Mouse (Mus musculus) kidney, adult 8-10 months (tissue): ENCODE results near the gene Pbp2.

Experiments
- DNase-seq, 2 experiments: peaks; one replicate each; pipeline ENCODE4 v3.0.0; 2022

The Pbp2 gene

DNA sequence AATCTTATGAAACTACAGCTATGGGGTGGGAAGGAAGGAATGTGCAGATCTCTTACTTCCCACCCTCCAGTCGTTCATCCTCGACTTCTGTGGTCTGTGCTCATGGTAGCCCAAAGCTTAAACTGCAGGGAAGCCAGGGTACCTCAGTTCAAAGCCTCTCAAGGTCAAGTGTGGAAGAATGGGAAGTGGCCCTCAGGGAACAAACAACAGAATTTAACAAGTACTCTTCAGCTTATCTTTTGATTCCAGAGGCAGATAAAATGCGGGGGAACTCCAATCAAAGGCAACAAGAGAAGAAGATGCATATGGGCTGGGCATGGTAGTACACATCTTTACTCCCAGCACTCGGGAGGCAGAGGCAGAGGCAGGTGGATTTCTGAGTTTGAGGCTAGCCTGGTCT is 9.7 kb downstream of the Pbp2 start:
- DNase-seq = no peak

DNA sequence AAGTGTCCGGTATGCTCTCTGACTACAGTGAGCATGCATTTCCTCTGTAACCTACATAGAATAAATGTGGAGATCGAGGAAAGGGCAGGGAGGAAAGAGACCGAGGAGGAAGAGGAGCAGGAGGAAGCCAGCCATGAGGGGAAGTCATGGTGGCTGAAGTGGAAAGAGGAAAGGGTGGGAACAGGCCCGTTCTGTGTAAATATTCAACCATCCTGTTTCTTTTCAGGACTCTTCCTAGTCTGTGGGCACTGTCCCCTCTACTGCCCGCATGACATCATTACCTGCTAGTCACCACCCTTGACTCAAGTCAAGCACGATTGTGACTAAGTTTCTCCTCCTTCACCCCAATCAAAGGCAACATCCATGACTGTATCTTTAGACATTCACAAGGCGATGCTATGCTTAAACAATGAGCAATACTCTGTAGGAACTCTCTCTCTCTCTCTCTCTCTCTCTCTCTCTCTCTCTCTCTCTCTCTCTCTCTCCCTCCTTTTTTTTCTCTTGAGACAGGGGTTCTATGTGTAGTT is 11.1 kb downstream of the Pbp2 start:
- no peak for DNase-seq

GRCm38 (mm10) chr6:135297570-135297969 is 12.6 kb downstream of the Pbp2 start:
- no peak for DNase-seq

- no peak for DNase-seq
Measured at GRCm38 (mm10) chr6:135296267-135296666, 13.9 kb downstream of the Pbp2 start.

- DNase-seq = peak; percentile 13 to 15
Measured at GRCm38 (mm10) chr6:135295082-135295861, 14.9 kb downstream of the Pbp2 start.

- DNase-seq = no peak
Measured at GRCm38 (mm10) chr6:135294150-135294549, 16.1 kb downstream of the Pbp2 start.

DNA sequence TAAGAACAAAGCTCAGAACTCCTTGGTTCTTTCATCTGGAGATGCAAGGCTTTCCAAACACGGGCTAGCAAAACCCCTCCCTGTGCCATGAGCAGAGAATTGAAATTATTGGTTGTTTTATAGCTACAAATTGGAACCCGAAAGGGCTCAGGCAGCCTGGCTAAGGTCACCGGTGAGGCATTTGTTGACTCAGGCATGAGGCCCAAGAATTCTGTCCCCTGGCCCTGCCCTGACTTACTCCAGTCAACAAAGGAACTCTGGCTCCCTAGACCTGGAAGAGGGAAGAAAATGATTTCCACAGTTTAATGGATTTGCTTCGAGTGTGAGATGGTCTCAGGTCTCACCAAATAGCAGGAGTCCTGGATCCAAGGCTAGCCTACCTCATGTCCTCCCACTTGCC is 17.8 kb downstream of the Pbp2 start:
- peak; percentile 11 to 26 for DNase-seq

GRCm38 (mm10) chr6:135279856-135280255 is 30.3 kb downstream of the Pbp2 start:
- no peak for DNase-seq

DNA sequence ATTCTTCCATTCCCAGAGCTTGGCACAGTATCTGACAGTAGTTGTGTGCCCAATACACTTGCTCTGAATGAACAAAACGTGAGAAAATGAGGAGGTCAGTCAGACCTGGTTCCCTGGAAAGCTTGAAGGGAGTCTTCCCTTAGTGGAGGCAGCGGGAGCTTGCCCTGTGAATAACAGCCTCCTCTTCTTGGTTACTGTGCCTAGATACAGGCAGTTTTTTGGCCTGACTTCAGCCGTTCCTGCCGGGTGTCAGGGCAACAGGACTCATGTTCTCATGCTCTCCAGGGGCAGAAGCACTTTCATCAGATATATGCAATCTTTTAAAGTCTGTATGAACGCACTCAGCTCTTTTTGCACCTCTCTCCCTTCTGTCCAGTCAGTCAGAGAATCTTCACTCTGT is 30.9 kb downstream of the Pbp2 start:
- no peak for DNase-seq

DNA sequence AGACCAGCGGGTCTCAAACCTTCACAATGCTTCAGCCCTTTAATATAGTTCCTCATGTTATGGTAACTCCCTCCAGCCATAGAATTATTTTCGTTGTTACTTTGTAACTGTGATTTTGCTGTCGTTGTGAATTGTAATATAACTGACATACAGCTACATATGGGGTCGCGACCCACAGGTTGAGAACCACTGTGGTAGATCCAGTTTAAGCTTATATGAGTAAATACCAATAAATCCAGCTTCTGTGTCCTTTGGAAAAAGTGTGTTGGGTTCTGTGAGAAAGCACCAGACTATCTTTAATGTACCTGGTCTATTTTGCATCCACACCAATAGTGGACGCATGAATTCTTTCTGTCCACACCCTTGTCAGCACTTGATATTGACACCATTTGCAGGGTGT is 31.9 kb downstream of the Pbp2 start:
- no peak for DNase-seq

DNA sequence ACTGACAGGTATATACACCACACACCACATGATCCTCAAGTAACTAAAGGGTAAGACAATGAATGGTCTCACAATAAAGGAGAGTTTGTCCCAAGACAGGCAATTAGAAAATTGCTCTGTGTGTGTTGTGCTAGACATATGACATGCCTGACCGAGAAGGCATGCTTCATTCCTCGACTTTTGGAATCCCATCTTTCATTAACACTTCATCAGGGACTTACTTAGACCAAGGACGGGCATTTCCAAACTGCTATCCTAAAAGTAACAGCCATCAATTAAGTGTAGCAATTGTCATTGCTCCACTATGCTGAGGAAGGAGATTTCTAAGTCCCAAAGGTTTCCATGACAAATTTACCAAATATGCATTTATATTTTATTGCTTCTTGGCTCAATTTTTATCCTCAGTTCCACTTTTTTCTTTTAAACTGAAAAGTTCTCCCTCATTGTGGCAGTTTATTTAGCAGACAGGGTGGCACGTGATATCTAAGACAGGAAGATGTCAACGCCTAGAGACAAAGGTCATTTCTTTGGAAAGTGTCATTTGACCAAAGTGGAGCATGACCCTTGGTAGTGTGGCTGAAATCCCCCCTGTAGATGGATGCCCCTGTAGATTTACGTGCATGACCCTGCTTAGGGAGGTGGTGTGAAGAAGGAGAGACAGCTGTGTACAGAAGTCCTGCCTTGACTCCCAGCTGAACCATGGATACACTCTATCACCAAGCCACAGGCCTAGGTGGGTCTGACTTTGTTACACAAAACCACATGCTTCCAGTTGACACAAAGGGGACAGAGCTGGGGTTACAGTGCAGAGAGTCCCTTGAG is 33.5 kb downstream of the Pbp2 start:
- DNase-seq = no peak

DNA sequence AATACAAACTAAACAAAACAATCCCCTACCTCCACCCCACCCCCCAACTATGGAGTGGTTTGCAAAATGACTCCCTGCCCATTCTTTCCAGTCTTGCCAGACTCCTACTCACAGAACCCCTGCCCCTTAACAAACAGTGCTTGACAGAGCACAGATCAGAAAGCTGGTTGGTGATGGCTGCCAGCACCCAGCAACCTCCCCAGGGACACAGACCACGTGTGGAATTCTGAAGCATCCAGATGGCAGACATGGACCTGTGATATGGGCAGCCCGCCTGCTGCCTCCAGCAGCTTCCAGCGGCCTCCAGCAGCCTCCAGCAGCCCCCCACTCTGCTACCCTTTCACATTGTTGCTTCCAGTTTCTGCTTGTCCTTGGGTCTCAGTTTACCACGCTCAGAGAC is 35.0 kb downstream of the Pbp2 start:
- DNase-seq = no peak

DNA sequence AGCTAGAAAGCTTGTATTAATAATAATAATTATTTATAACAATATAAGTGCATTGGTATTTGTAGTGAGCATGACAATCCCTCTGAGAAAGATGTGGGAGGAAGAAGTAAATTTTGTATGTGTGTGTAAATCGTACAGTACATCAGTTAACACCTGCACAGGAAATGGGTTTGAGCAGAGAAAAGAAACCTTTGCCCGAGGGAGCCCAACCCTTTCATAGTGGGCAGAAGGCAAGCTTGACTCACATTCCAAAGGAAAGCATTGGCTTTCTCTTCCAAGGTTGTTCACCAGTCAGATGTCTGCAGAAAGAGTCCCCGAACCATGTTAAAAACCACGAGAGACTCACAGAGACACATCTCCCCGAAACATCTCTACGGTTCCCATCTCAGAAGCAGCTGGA is 37.1 kb downstream of the Pbp2 start:
- no peak for DNase-seq

- no peak for DNase-seq
Measured at GRCm38 (mm10) chr6:135271761-135272160, 38.4 kb downstream of the Pbp2 start.

- no peak for DNase-seq
Measured at GRCm38 (mm10) chr6:135269626-135270025, 40.6 kb downstream of the Pbp2 start.

DNA sequence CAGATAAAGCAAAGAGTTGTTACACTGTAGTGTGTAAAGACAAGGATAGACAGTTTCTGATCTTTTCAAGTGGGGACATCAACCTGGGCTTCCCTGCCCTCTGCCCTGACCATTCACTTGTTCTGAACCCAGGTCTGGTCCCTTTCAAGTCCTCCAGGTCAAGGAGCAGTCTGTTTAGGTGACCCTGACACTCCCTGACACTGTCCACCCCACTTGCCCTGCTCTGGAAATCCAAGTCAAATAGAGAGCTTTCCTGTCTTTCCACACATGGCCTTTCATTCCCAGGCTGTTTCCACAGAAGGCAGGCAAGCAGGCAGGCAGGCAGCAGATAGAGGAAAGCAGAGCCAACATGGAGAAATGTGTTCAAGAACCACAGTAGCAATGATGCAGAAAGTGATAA is 41.8 kb downstream of the Pbp2 start:
- DNase-seq = no peak

DNA sequence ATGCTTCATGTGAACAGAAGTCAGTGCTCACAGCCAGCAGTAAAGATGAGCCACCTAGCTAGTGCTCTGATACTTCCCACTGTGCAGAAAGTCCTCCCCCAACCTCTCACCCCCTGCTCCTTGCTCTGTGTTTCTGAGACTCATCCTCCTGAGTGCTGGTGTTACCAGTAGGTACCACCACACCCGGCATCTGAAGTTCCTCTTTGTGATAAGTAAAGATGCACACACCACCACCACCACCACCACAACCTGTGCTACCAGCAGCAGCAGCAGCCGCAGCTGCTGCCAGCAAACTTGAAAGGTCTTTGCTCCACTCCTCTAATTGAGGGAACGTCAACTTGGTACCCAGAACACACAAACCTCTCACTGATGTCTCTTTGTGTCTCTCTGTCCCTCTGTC is 43.0 kb downstream of the Pbp2 start:
- no peak for DNase-seq

DNA sequence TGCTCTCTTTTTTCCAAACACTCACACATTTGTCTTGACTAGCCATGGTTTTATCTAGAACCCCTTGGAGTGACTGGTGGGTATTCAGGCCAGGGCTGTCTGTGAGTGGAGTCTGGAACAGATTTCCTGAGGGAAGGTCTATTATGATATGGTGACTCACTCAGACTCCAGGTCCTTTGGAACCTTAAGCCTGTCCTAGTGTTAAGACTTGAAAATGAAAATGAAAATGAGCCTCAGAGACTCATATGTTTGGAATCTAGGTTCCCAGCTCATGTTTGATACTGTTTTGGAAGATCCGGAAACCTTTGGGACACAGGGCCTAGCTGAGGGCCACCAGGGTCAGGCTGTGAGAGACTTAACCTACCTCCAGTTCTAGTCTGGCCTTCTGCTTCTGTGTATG is 44.1 kb downstream of the Pbp2 start:
- no peak for DNase-seq

GRCm38 (mm10) chr6:135264136-135264535 is 46.1 kb downstream of the Pbp2 start:
- no peak for DNase-seq

- DNase-seq = no peak
Measured at GRCm38 (mm10) chr6:135262565-135262964, 47.6 kb downstream of the Pbp2 start.

DNA sequence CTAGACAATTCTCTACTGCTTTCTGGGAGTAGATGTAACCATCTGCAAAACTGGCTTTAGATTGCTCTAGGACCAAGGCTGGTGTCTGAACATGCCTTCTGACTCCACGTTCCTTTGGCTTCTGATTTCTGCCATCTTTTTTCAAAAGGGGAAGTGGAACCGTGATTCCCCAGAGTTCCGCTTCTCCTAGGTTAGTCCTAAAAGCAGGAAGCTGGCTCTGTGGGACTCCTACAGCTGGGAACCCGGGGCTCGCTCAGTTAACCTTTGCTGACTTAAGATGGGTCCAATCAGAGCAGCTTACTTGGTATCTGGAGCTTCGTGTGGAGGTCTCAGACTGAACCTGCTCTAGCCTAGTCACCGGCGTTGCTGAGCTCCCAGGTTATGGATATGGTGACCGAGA is 49.1 kb downstream of the Pbp2 start:
- no peak for DNase-seq

- DNase-seq = no peak
Measured at GRCm38 (mm10) chr6:135260435-135260834, 49.8 kb downstream of the Pbp2 start.
